Mouse (Mus musculus): ENCODE results near the gene Usp49. TPM values are rescaled to one million over a fixed set of nuclear protein-coding genes. Genes with fewer than 3 reads are reported as not detected.

Usp49 gene
- polyA plus RNA-seq, 1 experiment from 2014 or later: 2.1 TPM

- WGBS: 88% methylated on average over 3 of the region's 3 CpGs
- H3K36me3 ChIP-seq (ENCODE audit: control insufficient read depth, insufficient read depth): no peaks in the 10 kb centered on the region
Measured at GRCm38 (mm10) chr17:47691650-47692049, 61.2 kb downstream of the Usp49 start.

GRCm38 (mm10) chr17:47693671-47694441 lies 63.4 kb downstream of the Usp49 start:
- Histone ChIP-seq H3K27ac (ENCODE audit: low read length) (no peak overlapping the region), H3K9me3 (replicated peaks; ENCODE audit: control insufficient read depth, low read length) (no peaks in the 10 kb centered on the region), H3K27me3 (ENCODE audit: control insufficient read depth, insufficient read depth, low read length) (peaks cover 3% of the 10 kb centered on the region; the same call in 1 of the 2 replicates), H3K4me2 (ENCODE audit: low read depth, low read length) (peak overlapping the region; percentile 95), H3K4me1 (ENCODE audit: control insufficient read depth, insufficient read depth, low read length) (peaks cover 9% of the 10 kb centered on the region), H3K9ac (ENCODE audit: low read length) (peak overlapping the region; percentile 87), H3K36me3 (ENCODE audit: control insufficient read depth, insufficient read depth) (no peaks in the 10 kb centered on the region), H3K4me3 (ENCODE audit: low read length) (peak overlapping the region; percentile 78)
- WGBS: 39% methylated on average over 13 of the region's 13 CpGs
- ATAC-seq (replicated peaks; ENCODE audit: extremely low read depth, insufficient read depth, low FRiP score): peak; percentile 2; the same call in 1 of the 2 replicates

More at GRCm38 (mm10) chr17:47691650-47692049, 61.2 kb downstream of the Usp49 start:
- Histone ChIP-seq H3K4me1 (ENCODE audit: control insufficient read depth, insufficient read depth, low read length) (peaks cover 16% of the 10 kb centered on the region), H3K9ac (ENCODE audit: low read length) (no peak overlapping the region), H3K4me3 (ENCODE audit: low read length) (no peak overlapping the region), H3K27me3 (ENCODE audit: control insufficient read depth, insufficient read depth, low read length) (peaks cover 3% of the 10 kb centered on the region; the same call in 1 of the 2 replicates), H3K9me3 (replicated peaks; ENCODE audit: control insufficient read depth, low read length) (no peaks in the 10 kb centered on the region), H3K4me2 (ENCODE audit: low read depth, low read length) (no peak overlapping the region), H3K27ac (ENCODE audit: low read length) (no peak overlapping the region)
- ATAC-seq (replicated peaks; ENCODE audit: extremely low read depth, insufficient read depth, low FRiP score): no peak

- Histone ChIP-seq H3K27me3 (ENCODE audit: control insufficient read depth, insufficient read depth, low read length) (peaks cover 3% of the 10 kb centered on the region; the same call in 1 of the 2 replicates), H3K4me2 (ENCODE audit: low read depth, low read length) (peak within 1 kb of the TSS; percentile 95), H3K36me3 (ENCODE audit: control insufficient read depth, insufficient read depth) (no peaks in the 10 kb centered on the region), H3K9ac (ENCODE audit: low read length) (peak within 1 kb of the TSS; percentile 87), H3K27ac (ENCODE audit: low read length) (peak within 1 kb of the TSS; percentile 68), H3K9me3 (replicated peaks; ENCODE audit: control insufficient read depth, low read length) (no peaks in the 10 kb centered on the region), H3K4me1 (ENCODE audit: control insufficient read depth, insufficient read depth, low read length) (peaks cover 7% of the 10 kb centered on the region), H3K4me3 (ENCODE audit: low read length) (peak within 1 kb of the TSS; percentile 78)
- ATAC-seq (replicated peaks; ENCODE audit: extremely low read depth, insufficient read depth, low FRiP score): no peak
- 0% methylated on average over 3 of the region's 3 CpGs for WGBS
Measured at GRCm38 (mm10) chr17:47694442-47694502, 63.8 kb downstream of the Usp49 start, which contains the start of gene Gm21981. Gene Gm21981 (minus strand): TSS chr17:47694455.

DNA sequence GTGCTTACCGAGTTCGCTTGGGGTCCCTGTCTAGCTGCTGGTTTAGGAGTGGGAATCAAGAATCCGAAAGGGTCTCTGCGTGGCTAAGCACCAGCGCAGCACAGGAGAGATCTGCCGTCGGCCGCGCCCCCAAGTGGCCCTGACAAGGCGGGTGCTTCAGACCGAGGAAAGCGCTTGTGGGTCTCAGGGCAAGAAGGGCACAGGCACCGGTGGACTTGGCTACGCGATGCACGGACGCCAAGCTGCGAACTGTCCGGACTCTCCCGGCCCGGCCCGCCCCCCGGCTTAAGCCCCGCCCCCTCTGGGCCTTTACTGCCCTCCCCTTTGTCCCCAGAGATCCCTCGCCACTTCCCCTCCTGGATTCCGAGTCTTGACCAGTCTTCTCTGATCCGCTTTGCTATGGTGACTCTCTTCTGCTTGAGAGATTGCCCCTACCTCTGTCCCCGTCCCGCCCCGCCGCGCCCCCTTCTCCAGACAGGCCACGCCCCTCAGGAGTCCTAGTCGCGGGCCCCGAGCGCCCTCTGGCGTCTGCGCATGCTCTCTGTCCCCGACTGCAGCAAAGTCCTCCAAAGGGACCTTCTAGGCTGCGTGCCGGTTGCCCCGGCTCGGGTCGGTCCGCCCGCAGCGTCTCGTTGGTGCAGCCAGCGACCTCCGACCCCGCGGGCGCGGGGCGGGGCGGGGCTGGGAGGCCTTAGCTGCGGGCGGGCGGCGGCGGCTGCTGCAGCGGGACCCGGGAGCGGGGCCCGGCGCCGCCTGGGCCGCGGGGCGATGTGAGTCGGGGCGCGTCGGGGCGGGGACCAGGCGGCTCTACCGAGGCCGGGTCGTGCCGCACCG lies 64.2 kb downstream of the Usp49 start, which contains the start of gene Prickle4:
Gene Prickle4, minus strand, starts transcription at position 234 of the 834 bp plus-strand sequence.
- Histone ChIP-seq H3K4me1 (ENCODE audit: control insufficient read depth, insufficient read depth, low read length) (peaks cover 3% of the 10 kb centered on the region), H3K9ac (ENCODE audit: low read length) (peak within 1 kb of the TSS; percentile 87), H3K27ac (ENCODE audit: low read length) (peak within 1 kb of the TSS; percentile 68), H3K9me3 (replicated peaks; ENCODE audit: control insufficient read depth, low read length) (no peaks in the 10 kb centered on the region), H3K36me3 (ENCODE audit: control insufficient read depth, insufficient read depth) (no peaks in the 10 kb centered on the region), H3K4me2 (ENCODE audit: low read depth, low read length) (peak within 1 kb of the TSS; percentile 95), H3K27me3 (ENCODE audit: control insufficient read depth, insufficient read depth, low read length) (peaks cover 3% of the 10 kb centered on the region; the same call in 1 of the 2 replicates), H3K4me3 (ENCODE audit: low read length) (peak within 1 kb of the TSS; percentile 78)
- ATAC-seq (replicated peaks; ENCODE audit: extremely low read depth, insufficient read depth, low FRiP score): peak; percentile 96
- under 1% methylated on average over 57 of the region's 82 CpGs for whole genome bisulfite sequencing

GRCm38 (mm10) chr17:47695337-47695710 lies 64.8 kb downstream of the Usp49 start:
- Histone ChIP-seq H3K36me3 (ENCODE audit: control insufficient read depth, insufficient read depth) (no peaks in the 10 kb centered on the region), H3K9ac (ENCODE audit: low read length) (peak overlapping the region; percentile 87), H3K27me3 (ENCODE audit: control insufficient read depth, insufficient read depth, low read length) (peaks cover 3% of the 10 kb centered on the region; the same call in 1 of the 2 replicates), H3K4me2 (ENCODE audit: low read depth, low read length) (peak overlapping the region; percentile 95), H3K4me1 (ENCODE audit: control insufficient read depth, insufficient read depth, low read length) (peaks cover 3% of the 10 kb centered on the region; the same call in 1 of the 2 replicates), H3K4me3 (ENCODE audit: low read length) (peak overlapping the region; percentile 78), H3K27ac (ENCODE audit: low read length) (peak overlapping the region; percentile 54; the same call in 1 of the 2 replicates), H3K9me3 (replicated peaks; ENCODE audit: control insufficient read depth, low read length) (no peaks in the 10 kb centered on the region)
- no peak for ATAC-seq (replicated peaks; ENCODE audit: extremely low read depth, insufficient read depth, low FRiP score)
- 2% methylated on average over 9 of the region's 23 CpGs for WGBS

GRCm38 (mm10) chr17:47698156-47698555 lies 67.7 kb downstream of the Usp49 start:
- H3K4me2 ChIP-seq (ENCODE audit: low read depth, low read length): no peak overlapping the region
- H3K4me3 ChIP-seq (ENCODE audit: low read length): no peak overlapping the region
- ATAC-seq (replicated peaks; ENCODE audit: extremely low read depth, insufficient read depth, low FRiP score): no peak
- H3K27ac ChIP-seq (ENCODE audit: low read length): no peak overlapping the region
- H3K4me1 ChIP-seq (ENCODE audit: control insufficient read depth, insufficient read depth, low read length): peaks cover 3% of the 10 kb centered on the region; the same call in 1 of the 2 replicates
- H3K9ac ChIP-seq (ENCODE audit: low read length): no peak overlapping the region
- H3K9me3 ChIP-seq (replicated peaks; ENCODE audit: control insufficient read depth, low read length): no peaks in the 10 kb centered on the region
- H3K36me3 ChIP-seq (ENCODE audit: control insufficient read depth, insufficient read depth): peaks cover 4% of the 10 kb centered on the region; the same call in 1 of the 2 replicates
- 88% methylated on average over 10 of the region's 10 CpGs for WGBS
- H3K27me3 ChIP-seq (ENCODE audit: control insufficient read depth, insufficient read depth, low read length): peaks cover 4% of the 10 kb centered on the region

DNA sequence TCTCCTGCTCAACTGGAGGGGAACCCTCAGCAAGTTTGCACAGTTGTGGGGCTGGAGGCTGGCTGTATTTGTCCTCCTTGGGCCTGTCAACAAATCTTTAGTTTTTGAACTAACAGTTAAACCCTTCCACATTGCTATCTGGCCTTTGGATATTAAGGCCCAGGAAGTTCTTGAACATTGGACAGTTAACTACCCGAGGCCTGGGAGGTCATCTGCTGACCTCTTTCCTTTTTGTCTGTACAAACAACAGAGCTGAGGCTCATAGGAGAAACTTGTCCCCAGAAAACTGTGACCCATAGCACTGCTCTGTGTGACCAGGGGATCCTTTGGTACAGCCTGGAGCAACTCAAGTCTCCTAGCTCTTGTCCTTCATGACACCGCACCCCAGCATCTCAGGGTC lies 68.6 kb downstream of the Usp49 start:
- H3K4me3 ChIP-seq (ENCODE audit: low read length): no peak overlapping the region
- H3K9me3 ChIP-seq (replicated peaks; ENCODE audit: control insufficient read depth, low read length): no peaks in the 10 kb centered on the region
- ATAC-seq (replicated peaks; ENCODE audit: extremely low read depth, insufficient read depth, low FRiP score): no peak
- no peak overlapping the region for H3K4me2 ChIP-seq (ENCODE audit: low read depth, low read length)
- no peak overlapping the region for H3K27ac ChIP-seq (ENCODE audit: low read length)
- H3K27me3 ChIP-seq (ENCODE audit: control insufficient read depth, insufficient read depth, low read length): peaks cover 6% of the 10 kb centered on the region
- peaks cover 2% of the 10 kb centered on the region; the same call in 1 of the 2 replicates for H3K4me1 ChIP-seq (ENCODE audit: control insufficient read depth, insufficient read depth, low read length)
- H3K9ac ChIP-seq (ENCODE audit: low read length): no peak overlapping the region
- H3K36me3 ChIP-seq (ENCODE audit: control insufficient read depth, insufficient read depth): peaks cover 6% of the 10 kb centered on the region; the same call in 1 of the 2 replicates
- WGBS: 81% methylated on average over 2 of the region's 2 CpGs

DNA sequence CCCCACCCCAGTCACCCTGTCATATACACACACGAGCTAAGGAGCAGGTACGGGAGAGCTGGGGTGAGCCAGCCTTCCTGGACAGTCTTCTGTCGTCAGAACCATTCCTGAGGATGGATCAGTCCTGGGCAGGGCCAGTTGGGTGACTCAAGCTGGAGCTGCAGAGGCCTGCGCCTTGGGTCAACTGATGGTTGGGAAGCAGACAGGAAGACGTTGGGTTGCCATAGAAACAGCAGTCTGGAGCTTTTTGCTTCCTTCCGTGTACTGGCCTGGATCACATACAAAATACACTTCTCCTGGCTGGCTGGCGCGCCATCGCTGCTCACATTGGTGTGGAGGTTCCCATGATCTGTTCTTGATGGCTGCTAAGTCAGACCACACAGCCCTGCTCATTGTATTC lies 71.3 kb downstream of the Usp49 start:
- ATAC-seq (replicated peaks; ENCODE audit: extremely low read depth, insufficient read depth, low FRiP score): no peak
- no peaks in the 10 kb centered on the region for H3K9me3 ChIP-seq (replicated peaks; ENCODE audit: control insufficient read depth, low read length)
- H3K4me1 ChIP-seq (ENCODE audit: control insufficient read depth, insufficient read depth, low read length): no peaks in the 10 kb centered on the region
- H3K36me3 ChIP-seq (ENCODE audit: control insufficient read depth, insufficient read depth): peaks cover 6% of the 10 kb centered on the region; the same call in 1 of the 2 replicates
- peaks cover 3% of the 10 kb centered on the region for H3K27me3 ChIP-seq (ENCODE audit: control insufficient read depth, insufficient read depth, low read length)
- 71% methylated on average over 9 of the region's 9 CpGs for WGBS
- H3K4me2 ChIP-seq (ENCODE audit: low read depth, low read length): no peak overlapping the region
- H3K4me3 ChIP-seq (ENCODE audit: low read length): no peak overlapping the region
- H3K9ac ChIP-seq (ENCODE audit: low read length): no peak overlapping the region
- no peak overlapping the region for H3K27ac ChIP-seq (ENCODE audit: low read length)
